Mouse (Mus musculus) limb, embryonic 15.5 days (tissue): ENCODE results near the gene Cmip. TPM values are rescaled to one million over a fixed set of nuclear protein-coding genes. Genes with fewer than 3 reads are reported as not detected.

Source experiments
- ATAC-seq: fragments of 200-750 bp; cut with Nextera tagmentation; 2 replicates; pipeline ENCODE4 v1.8.0; 2017; ENCODE audit warnings: low read depth, moderate TSS enrichment; ENCODE audit not compliant: insufficient number of reproducible peaks, low FRiP score, low TSS enrichment
- H3K27ac ChIP-seq: fragments of 300-500 bp; sonication (generic); 2 replicates; pipeline ENCODE4 v1.5.1; 2015; ENCODE audit warnings: moderate library complexity, mild to moderate bottlenecking, inconsistent platforms
- H3K27me3 ChIP-seq: fragments of 300-500 bp; sonication (generic); 2 replicates; pipeline ENCODE4 v1.6.1; 2015; ENCODE audit warnings: inconsistent platforms
- H3K36me3 ChIP-seq: fragments of 300-500 bp; sonication (generic); 2 replicates; pipeline ENCODE4 v1.6.1; 2015; ENCODE audit warnings: inconsistent platforms
- H3K4me1 ChIP-seq: fragments of 300-500 bp; sonication (generic); 2 replicates; pipeline ENCODE4 v1.6.1; 2015; ENCODE audit warnings: inconsistent platforms
- H3K4me2 ChIP-seq: fragments of 300-500 bp; sonication (generic); 2 replicates; pipeline ENCODE4 v1.6.1; 2015; ENCODE audit warnings: mild to moderate bottlenecking, inconsistent platforms
- H3K4me3 ChIP-seq: fragments of 300-500 bp; sonication (generic); 2 replicates; pipeline ENCODE4 v1.5.1; 2015; ENCODE audit warnings: mild to moderate bottlenecking, inconsistent platforms
- H3K9ac ChIP-seq: fragments of 300-500 bp; sonication (generic); 2 replicates; pipeline ENCODE4 v1.6.1; 2015; ENCODE audit warnings: inconsistent platforms
- H3K9me3 ChIP-seq: fragments of 300-500 bp; sonication (generic); 2 replicates; pipeline ENCODE4 v1.6.1; 2016; ENCODE audit warnings: inconsistent platforms
- WGBS: fragments of 180-500 bp; shearing (Covaris S2); methylation state at CpG from one replicate; pipeline ENCODE4 v1.1.7; 2015; 5-methylcytosine and 5-hydroxymethylcytosine counted together
- polyA plus RNA-seq: library from polyadenylated mRNA; unstranded; fragments of >200 nt; fragmentation: Nextera tagmentation; extraction: Ambion mirVana; gene quantifications from 2 replicates; pipeline ENCODE4 v1.2.1, GENCODE M21; 2015

Gene Cmip
- polyA plus RNA-seq, 1 experiment from 2014 or later = 18.8 TPM

DNA sequence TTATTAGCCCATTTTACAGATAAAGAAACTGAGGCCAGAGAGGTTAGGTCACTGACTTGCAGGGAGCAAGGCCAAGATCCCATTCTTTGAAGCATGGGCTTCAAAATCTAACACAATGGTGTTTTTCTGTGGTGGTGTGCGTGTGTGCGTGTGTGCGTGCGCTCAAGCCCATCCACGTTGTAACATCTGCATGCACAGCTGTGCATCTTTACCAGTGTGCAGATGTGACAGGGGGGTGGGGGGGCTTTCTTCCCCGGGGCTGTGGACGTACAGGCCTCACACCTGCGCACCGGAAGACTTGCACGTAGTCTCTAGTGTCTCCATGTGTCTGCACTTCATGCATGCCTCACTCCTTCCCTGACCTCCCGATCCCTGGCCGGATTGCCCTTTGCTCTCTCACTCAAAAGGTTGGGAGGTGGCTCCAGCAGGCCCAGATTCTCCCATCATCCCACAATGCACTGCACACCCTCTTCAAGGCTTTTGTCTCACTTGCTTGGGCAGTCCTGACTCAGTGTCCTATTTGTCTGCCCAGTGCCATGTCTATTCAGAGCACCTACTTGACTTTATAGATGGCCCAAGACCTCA is 44.7 kb downstream of the Cmip start:
- H3K4me3 ChIP-seq = no peak overlapping the region
- H3K9me3 ChIP-seq = no peaks in the 10 kb centered on the region
- no peaks in the 10 kb centered on the region for H3K27me3 ChIP-seq
- no peaks in the 10 kb centered on the region for H3K36me3 ChIP-seq
- no peak for ATAC-seq
- H3K4me2 ChIP-seq = no peak overlapping the region
- peaks cover 55% of the 10 kb centered on the region for H3K4me1 ChIP-seq
- 68% methylated on average over 12 of the region's 12 CpGs for WGBS
- H3K9ac ChIP-seq = no peak overlapping the region
- no peak overlapping the region for H3K27ac ChIP-seq

DNA sequence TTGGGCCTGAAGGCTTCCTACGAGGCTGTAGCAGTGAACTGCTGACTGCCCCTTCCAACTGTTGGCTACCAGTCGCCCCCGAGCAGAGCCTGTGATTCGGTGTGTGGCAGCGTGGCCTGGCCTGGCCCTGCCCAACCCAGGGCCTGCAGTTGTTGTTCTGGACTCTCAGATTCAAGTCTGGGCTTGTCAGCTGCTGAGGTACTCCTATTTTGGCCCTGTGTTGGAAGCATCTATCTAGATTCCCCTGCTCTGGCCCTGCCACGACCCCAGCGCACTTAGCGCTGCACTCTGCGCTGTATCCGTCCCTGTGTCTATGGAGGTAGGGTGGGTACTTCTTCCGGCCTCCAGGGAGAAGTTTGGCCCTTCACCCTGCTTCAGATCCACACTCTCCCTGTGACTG is 45.2 kb downstream of the Cmip start:
- H3K4me3 ChIP-seq = no peak overlapping the region
- ATAC-seq = no peak
- no peak overlapping the region for H3K9ac ChIP-seq
- no peaks in the 10 kb centered on the region for H3K27me3 ChIP-seq
- no peak overlapping the region for H3K27ac ChIP-seq
- 68% methylated on average over 11 of the region's 11 CpGs for WGBS
- no peaks in the 10 kb centered on the region for H3K36me3 ChIP-seq
- no peak overlapping the region for H3K4me2 ChIP-seq
- H3K4me1 ChIP-seq = peaks cover 57% of the 10 kb centered on the region
- no peaks in the 10 kb centered on the region for H3K9me3 ChIP-seq

DNA sequence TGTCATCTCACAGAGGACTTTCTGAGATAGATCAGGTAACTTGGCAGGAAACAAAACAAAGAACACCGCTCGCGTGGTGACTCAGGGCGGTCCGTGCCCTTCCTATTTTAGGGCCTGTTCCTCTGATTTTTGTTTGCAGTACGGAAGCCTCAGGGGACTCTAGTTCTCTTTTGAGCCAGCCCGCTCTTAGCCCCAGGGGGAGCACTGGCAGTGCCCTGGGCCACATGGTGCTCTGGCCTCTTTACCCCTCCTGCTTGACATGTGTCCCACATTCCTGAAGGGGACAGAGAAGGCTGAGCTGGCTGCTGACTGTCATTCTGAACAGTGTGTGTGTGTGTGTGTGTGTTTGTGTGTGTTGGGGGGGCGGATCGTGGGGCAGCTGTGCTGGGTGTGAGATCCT is 46.8 kb downstream of the Cmip start:
- no peaks in the 10 kb centered on the region for H3K9me3 ChIP-seq
- 57% methylated on average over 9 of the region's 9 CpGs for WGBS
- 0 out of 2 replicates have a peak overlapping the region, but pooled peaks have one; percentile 27 for H3K27ac ChIP-seq
- peak; percentile 40; the same call in 1 of the 2 replicates for ATAC-seq
- no peak overlapping the region for H3K4me2 ChIP-seq
- no peak overlapping the region for H3K4me3 ChIP-seq
- H3K9ac ChIP-seq = no peak overlapping the region
- H3K4me1 ChIP-seq = peaks cover 61% of the 10 kb centered on the region
- no peaks in the 10 kb centered on the region for H3K36me3 ChIP-seq
- no peaks in the 10 kb centered on the region for H3K27me3 ChIP-seq

DNA sequence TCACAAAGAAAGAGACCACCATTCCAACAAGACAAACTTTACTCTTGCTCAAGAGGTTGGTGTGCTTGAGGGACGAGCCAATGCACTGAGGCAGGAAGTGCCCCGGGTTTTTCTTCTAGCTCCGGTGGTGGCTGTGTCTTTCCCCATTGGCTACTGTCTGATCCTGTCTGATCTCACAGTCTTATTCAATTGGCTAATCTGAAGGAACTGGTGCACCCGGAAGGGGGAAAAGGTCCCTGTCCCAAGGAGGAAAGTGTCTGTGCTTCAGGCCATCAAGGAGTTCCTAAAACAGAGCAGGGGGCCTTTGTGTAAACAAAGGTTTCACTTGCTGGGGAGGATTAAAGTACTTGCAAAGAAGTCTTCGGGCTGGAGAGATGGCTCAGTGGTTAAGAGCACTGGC is 48.5 kb downstream of the Cmip start:
- no peak overlapping the region for H3K27ac ChIP-seq
- no peak overlapping the region for H3K4me3 ChIP-seq
- H3K9ac ChIP-seq = no peak overlapping the region
- H3K27me3 ChIP-seq = no peaks in the 10 kb centered on the region
- ATAC-seq = no peak
- no peak overlapping the region for H3K4me2 ChIP-seq
- no peaks in the 10 kb centered on the region for H3K36me3 ChIP-seq
- WGBS = 60% methylated on average over 5 of the region's 5 CpGs
- H3K4me1 ChIP-seq = peaks cover 56% of the 10 kb centered on the region
- no peaks in the 10 kb centered on the region for H3K9me3 ChIP-seq

DNA sequence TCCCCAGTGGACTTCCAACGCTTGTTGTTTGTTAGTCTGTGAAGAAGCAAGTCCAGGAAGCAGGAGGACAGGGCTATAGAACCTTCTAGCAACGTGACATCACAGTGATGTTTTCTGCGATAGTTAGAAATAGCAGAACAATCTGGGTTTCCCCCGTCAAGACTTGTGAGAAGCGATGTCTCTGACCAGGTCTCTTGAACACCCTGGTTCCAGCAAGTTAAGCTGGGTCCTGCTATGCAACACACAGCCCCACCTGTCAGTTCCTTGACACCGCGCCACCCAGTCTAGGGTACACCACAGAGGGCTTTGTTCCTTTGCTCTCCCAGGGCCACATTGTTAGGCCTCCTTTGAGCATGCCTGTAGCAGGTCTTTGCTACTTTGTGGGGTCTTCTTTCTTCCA is 49.9 kb downstream of the Cmip start:
- ATAC-seq = no peak
- Histone ChIP-seq H3K4me2 (no peak overlapping the region), H3K9ac (no peak overlapping the region), H3K27me3 (no peaks in the 10 kb centered on the region), H3K9me3 (no peaks in the 10 kb centered on the region), H3K27ac (no peak overlapping the region), H3K4me1 (peaks cover 52% of the 10 kb centered on the region), H3K36me3 (no peaks in the 10 kb centered on the region; the same call in 1 of the 2 replicates), H3K4me3 (no peak overlapping the region)
- WGBS = 84% methylated on average over 7 of the region's 7 CpGs

DNA sequence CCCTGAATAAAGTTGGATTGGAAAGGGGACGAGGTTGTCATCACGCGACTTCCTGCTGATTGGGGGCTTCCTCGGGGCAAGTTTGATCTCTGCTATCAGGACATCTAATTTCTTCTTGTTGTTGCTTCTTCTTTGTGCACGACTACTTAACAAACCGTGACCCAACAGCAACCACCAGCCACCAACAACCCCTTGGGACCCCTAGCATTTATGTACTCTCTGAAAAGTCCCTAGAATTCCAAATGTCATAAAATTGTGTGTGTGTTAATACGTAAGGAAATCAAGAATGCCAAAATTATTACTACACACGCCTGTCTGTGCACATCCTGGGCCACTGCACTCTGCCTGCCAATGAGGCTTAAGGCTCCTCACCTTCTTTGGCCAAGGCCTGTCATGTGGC is 50.4 kb downstream of the Cmip start:
- no peaks in the 10 kb centered on the region; the same call in 1 of the 2 replicates for H3K36me3 ChIP-seq
- WGBS = 76% methylated on average over 8 of the region's 8 CpGs
- H3K27ac ChIP-seq = no peak overlapping the region
- no peaks in the 10 kb centered on the region for H3K9me3 ChIP-seq
- H3K4me3 ChIP-seq = no peak overlapping the region
- H3K27me3 ChIP-seq = no peaks in the 10 kb centered on the region
- ATAC-seq = no peak
- H3K9ac ChIP-seq = no peak overlapping the region
- no peak overlapping the region for H3K4me2 ChIP-seq
- peaks cover 51% of the 10 kb centered on the region for H3K4me1 ChIP-seq

DNA sequence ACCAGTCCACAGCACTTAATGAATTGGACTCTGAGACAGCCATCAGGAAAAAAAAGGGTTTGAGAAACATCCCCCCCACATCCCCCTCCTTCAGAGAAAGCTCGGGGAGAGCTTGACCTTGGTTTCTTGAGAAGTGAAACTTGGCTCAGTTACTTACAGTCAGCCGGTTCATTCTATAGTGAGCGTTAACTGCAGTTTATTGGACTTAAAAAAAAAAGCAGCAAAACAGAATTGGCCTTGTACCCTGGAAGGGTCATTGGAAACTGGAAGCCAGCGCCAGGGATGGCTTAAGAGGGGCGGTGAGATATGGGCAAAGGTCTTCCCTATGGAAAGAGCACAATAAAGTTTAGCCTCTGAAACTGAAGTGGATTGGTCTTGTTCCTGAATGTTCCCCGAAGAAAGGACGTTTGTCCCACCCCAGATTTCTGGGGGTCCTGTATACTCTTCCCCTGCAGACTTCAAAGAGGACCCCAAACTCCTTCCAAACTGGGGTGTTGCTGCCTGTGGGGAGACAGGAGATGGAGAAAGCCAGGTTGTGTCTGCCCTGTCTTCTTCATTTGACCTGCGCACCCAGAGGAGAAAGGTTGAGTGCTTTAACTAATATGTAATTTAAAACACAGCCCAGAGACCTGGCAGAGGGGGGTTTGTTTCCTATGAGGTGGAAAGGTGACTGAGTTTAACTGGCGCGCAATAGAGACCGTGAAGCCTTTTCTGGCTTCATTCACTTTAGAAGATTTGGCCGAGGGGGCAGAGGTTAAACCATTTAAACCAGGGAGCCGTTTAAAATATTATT is 51.6 kb downstream of the Cmip start:
- 57% methylated on average over 13 of the region's 13 CpGs for WGBS
- H3K27ac ChIP-seq = no peak overlapping the region; the same call in 1 of the 2 replicates
- no peaks in the 10 kb centered on the region; the same call in 1 of the 2 replicates for H3K36me3 ChIP-seq
- H3K4me2 ChIP-seq = no peak overlapping the region
- no peaks in the 10 kb centered on the region for H3K9me3 ChIP-seq
- no peak for ATAC-seq
- no peak overlapping the region for H3K4me3 ChIP-seq
- peaks cover 49% of the 10 kb centered on the region for H3K4me1 ChIP-seq
- H3K27me3 ChIP-seq = no peaks in the 10 kb centered on the region
- no peak overlapping the region for H3K9ac ChIP-seq

DNA sequence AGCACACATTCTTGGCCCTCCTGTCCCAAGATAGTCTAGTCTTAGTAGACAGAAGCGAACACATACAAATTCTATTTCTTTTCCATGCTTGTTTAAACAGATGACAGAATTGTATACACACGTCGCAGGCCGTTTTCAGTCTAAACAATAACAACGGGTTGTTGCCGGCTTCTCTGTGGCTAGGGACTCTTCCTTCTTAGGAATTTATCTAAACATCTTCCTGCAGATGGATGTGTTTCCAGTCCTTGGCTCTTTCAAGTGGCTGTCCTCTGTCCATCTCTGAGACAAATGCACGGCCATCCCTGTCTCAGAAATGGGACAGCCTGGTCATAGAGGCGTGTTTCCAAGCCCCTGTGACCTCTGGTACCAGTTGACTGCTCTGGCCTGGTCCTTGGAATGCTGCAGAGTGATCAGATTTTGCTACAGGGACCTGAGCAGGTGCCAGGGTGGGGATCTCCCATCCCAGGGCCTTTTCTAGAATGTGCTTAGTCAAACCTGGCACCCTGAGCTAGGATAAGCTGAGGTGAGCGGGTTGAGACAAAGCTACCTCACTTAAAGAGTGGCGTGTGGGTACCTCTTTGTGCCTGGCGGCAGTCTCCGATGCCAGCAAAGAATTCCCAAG is 52.9 kb downstream of the Cmip start:
- Histone ChIP-seq H3K9ac (no peak overlapping the region), H3K4me3 (no peak overlapping the region), H3K36me3 (no peaks in the 10 kb centered on the region; the same call in 1 of the 2 replicates), H3K4me2 (no peak overlapping the region), H3K27me3 (no peaks in the 10 kb centered on the region), H3K9me3 (no peaks in the 10 kb centered on the region), H3K27ac (no peak overlapping the region), H3K4me1 (peaks cover 42% of the 10 kb centered on the region)
- no peak for ATAC-seq
- 90% methylated on average over 12 of the region's 12 CpGs for WGBS

GRCm38 (mm10) chr8:117310961-117311561 is 54.2 kb downstream of the Cmip start:
- H3K4me1 ChIP-seq = peaks cover 41% of the 10 kb centered on the region
- no peak for ATAC-seq
- H3K36me3 ChIP-seq = no peaks in the 10 kb centered on the region; the same call in 1 of the 2 replicates
- no peak overlapping the region for H3K4me2 ChIP-seq
- no peak overlapping the region for H3K27ac ChIP-seq
- no peak overlapping the region for H3K9ac ChIP-seq
- WGBS = 76% methylated on average over 8 of the region's 8 CpGs
- H3K4me3 ChIP-seq = no peak overlapping the region
- no peaks in the 10 kb centered on the region for H3K27me3 ChIP-seq
- no peaks in the 10 kb centered on the region for H3K9me3 ChIP-seq

- Histone ChIP-seq H3K4me2 (no peak overlapping the region), H3K27me3 (no peaks in the 10 kb centered on the region), H3K4me3 (no peak overlapping the region), H3K27ac (no peak overlapping the region), H3K9me3 (no peaks in the 10 kb centered on the region), H3K9ac (no peak overlapping the region), H3K36me3 (no peaks in the 10 kb centered on the region; the same call in 1 of the 2 replicates), H3K4me1 (peaks cover 29% of the 10 kb centered on the region)
- 0 out of 2 replicates have a peak, but pooled peaks have one; percentile 37 for ATAC-seq
- WGBS = 19% methylated on average over 8 of the region's 8 CpGs
These were observed 57.6 kb downstream of the Cmip start for GRCm38 (mm10) chr8:117314308-117314953.

DNA sequence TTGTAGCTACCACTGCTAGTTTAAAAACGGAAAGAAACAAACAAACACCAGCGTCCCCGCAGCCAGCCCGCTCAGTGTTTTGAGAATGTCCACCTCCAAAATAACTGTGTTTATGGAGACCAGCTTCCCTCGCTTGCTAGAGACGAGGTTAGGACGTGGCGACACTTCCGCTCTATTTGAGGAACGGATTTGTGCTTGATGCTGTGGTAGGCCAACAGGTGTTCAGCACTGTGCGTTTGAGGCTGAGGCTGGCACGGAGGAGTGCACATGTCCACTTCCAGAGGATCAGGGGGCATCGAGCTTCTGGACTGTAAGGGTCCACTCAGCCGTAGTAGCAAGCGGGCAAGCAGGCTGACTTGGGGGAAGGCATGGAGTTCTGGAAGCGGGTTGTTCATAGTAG is 58.9 kb downstream of the Cmip start:
- Histone ChIP-seq H3K4me1 (peaks cover 36% of the 10 kb centered on the region), H3K4me2 (no peak overlapping the region), H3K27me3 (no peaks in the 10 kb centered on the region), H3K36me3 (no peaks in the 10 kb centered on the region; the same call in 1 of the 2 replicates), H3K9me3 (no peaks in the 10 kb centered on the region), H3K9ac (no peak overlapping the region), H3K4me3 (no peak overlapping the region), H3K27ac (no peak overlapping the region)
- no peak for ATAC-seq
- 87% methylated on average over 16 of the region's 16 CpGs for WGBS
